Mouse (Mus musculus): ENCODE results near the gene Crat.

GRCm38 (mm10) chr2:30445312-30445711 lies 29.7 kb upstream of the Crat start:
- TF ChIP-seq EP300 (IDR thresholded peaks at IDR 0.05), result peak; percentile 37; the same call in 1 of the 2 replicates
- TF ChIP-seq CTCF (IDR thresholded peaks at IDR 0.05), result no peak
